Mouse (Mus musculus): ENCODE results near the gene Camkmt.

Camkmt gene

DNA sequence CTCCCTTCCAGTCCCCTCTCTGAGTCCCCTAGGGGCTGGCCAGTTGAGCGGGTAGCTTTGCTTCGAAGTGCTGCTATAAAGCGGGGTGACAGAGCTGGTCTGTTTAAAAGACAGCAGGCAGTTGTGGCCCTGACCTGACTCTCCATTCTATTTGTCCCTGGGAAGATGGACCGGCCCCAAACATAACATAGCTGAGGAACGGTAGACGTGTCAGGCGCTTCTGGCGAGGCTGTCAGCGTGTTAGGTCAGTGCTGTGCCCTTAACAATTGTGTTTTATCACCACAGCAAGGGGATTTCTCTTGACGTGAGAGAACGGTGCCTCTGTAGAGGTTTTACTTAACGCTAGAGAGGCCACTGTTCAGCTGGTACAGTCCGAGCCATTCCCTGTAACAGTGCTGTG, 86.9 kb downstream of the Camkmt start:
- no peak for DNase-seq

DNA sequence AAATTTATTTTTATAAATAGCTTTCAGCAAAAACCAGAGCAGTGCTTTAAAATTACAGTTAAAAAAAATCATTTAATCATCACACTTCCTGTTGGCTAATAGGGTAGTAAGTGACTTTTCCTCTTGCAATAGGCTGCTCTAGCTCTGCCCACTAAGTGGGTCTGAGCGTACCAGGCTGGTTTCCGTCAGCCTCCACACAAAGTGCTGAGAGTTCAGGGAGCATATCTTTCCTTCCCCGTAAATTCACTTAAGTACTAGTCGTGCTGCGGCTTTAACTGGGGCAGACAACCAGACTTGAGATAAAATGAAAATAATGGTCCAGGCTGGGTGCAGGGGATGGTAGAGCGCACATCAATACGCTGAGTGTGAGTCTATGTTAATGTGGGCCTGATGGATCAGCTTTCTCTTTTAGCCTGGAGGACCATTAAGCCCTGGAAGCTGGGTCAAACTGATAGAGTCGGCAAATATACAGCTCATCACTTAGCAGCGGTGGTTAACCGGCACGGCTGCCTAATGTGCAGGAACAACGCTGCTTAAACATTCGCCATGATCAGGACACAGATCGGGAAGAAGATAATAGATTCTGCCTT, 90.2 kb downstream of the Camkmt start:
- DNase-seq: no peak

GRCm38 (mm10) chr17:85189227-85190127, 99.1 kb downstream of the Camkmt start:
- DNase-seq: peak; percentile 82

- DNase-seq: no peak
These were observed 99.7 kb downstream of the Camkmt start for GRCm38 (mm10) chr17:85190128-85190435.

DNA sequence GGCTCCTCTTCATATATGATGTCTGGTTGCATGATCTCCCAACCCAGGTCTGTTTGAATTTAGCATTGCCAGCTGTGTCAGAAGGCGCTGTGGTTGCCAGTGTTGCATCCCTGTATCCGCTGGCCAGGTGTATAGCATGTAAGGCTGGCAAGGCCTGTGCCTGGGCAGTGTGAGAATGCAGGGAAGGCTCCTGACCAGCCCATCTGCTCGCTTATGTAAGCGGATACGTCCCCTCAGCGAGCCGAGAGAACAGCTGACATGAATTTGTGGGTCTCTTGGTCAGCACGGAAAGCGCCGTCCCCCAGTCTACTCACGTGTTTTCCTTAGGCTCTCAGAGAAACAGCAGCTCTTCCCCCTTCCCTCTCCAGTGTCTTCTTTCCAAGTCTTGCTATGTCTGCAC, 102.9 kb downstream of the Camkmt start:
- no peak for DNase-seq

- DNase-seq: no peak
These were observed 108.4 kb downstream of the Camkmt start for GRCm38 (mm10) chr17:85198781-85199180.

GRCm38 (mm10) chr17:85199321-85199720, 109.0 kb downstream of the Camkmt start:
- no peak for DNase-seq

GRCm38 (mm10) chr17:85218054-85218453, 127.7 kb downstream of the Camkmt start:
- no peak for DNase-seq

GRCm38 (mm10) chr17:85242109-85242508, 151.8 kb downstream of the Camkmt start:
- DNase-seq: no peak

DNA sequence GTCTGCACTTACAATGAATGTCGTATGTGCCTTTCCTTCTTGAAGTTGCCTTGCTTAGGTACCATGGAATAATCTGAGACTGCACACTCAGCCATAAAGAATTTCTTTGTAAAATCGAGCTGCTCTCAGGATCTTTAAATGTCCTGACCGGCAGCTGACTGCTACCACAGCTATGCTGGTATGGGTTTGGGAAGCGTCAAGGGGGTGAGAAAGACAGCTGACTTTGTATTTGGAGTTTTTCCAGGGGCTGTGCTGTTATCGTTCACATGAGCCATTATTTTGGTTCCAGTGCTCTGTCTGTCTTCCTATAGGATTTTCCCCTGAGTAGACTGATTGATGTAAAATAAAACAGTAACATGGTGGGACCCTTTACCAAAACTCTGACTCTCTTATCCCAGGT, 158.6 kb downstream of the Camkmt start:
- DNase-seq: no peak

- DNase-seq: no peak
These were observed 159.4 kb downstream of the Camkmt start for GRCm38 (mm10) chr17:85249744-85250143.

DNA sequence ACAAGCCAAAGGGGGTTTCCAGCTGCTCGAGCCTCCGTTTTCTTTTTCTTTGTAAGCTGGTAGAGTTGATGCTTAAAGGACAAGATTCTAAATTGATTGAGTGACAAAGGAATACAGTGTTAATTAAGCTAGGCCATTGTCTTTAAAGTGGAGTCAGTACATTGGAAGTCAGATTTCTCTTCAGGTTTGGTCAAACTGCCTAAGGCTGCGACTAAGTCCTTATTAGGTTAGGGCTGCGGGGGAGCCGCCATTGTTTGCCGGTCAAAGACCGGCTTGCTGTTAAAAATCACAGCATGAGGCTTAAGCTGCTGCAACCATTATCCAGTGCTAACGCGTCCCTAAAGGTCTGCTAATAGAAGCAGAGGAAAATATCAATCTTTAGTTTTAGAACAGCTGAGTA, 166.6 kb downstream of the Camkmt start:
- no peak for DNase-seq

- DNase-seq: no peak
These were observed 167.0 kb downstream of the Camkmt start for GRCm38 (mm10) chr17:85257348-85257747.

- DNase-seq: no peak
These were observed 168.5 kb downstream of the Camkmt start for GRCm38 (mm10) chr17:85258703-85259341.

DNA sequence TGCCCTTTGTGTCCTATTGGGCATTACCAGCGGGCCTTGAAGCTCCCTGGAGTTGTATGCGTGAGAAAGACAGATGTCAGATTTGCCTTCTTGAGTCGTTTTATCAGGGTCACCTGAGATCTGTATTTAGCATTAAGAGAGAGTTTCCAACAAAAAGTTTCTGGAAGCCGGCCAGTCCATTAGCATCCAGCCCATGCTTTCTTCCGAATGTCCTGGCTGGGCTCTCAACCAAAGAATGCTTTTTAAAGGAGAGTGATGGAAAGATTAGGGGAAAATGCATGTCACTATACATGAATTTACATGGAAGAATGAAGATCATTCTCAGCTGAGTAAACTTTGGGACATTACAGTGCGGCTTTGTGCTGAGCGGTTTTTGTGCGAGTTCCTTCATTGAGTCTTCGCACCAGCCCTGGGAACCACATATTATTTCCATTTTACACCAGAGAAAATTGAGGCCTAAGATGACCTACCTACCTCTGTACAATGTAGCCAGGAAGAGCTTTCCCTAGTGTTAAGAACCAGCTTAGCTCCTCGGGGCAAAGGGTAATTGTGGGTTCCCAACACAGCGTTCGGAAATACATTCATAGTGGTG, 176.6 kb downstream of the Camkmt start:
- no peak for DNase-seq

- no peak for DNase-seq
These were observed 181.3 kb downstream of the Camkmt start for GRCm38 (mm10) chr17:85271466-85272175.

- DNase-seq: no peak
These were observed 189.4 kb downstream of the Camkmt start for GRCm38 (mm10) chr17:85279720-85280119.

GRCm38 (mm10) chr17:85282447-85282846, 192.1 kb downstream of the Camkmt start:
- no peak for DNase-seq

DNA sequence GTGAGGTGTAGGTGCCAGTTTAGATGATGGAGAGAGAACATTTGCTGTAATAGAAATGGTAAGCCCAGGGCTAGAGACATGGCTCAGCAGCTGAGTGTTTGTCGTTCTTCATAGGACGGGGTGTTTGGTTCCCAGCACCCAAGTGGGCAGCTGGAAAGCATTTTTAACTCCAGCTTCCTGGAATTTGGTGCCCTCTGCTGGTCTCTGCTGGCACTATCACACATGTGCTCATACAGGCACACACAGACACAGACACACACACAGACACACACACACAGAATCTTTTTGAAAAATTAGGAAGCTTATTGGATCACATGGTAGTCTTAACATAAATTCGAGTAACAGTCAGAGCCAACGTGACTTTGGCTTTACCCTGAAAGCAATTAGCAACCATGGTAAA, 200.8 kb downstream of the Camkmt start:
- no peak for DNase-seq

- no peak for DNase-seq
These were observed 201.2 kb downstream of the Camkmt start for GRCm38 (mm10) chr17:85291601-85292000.

- no peak for DNase-seq
These were observed 201.9 kb downstream of the Camkmt start for GRCm38 (mm10) chr17:85292276-85292675.

- DNase-seq: no peak
These were observed 213.3 kb downstream of the Camkmt start for GRCm38 (mm10) chr17:85303686-85304085.

GRCm38 (mm10) chr17:85308566-85308965, 218.2 kb downstream of the Camkmt start:
- DNase-seq: no peak
